Mouse (Mus musculus): Measurements from ENCODE around the gene Kif5c. TPM values are rescaled to one million over a fixed set of nuclear protein-coding genes. Genes with fewer than 3 reads are reported as not detected.

Gene Kif5c
- total and polyA plus RNA-seq, 2 experiments from 2014 or later = 170 to 328 TPM

DNA sequence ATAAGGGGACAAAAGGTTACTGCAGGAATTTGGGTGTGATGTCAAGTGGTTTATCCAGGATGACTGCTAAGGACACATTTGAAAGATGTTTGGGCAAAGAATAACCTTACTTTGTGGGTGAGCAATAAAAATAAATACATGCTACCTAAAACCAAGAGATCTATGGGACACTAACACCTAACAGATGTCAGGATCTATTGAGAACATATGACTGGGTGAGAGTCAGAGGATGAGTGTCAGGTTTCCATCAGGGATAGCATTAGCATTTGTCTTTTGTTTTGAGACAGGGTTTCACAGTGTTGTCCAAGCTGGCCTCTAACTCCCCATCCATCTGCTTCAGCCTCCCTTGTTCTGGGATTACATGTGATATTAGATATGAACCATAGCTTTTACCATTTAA, 26.2 kb upstream of the Kif5c start:
- Histone ChIP-seq H3K27me3 (ENCODE audit: insufficient read depth, low read length) (no peaks in the 10 kb centered on the region), H3K4me2 (ENCODE audit: low read depth, low read length, poor library complexity, severe bottlenecking) (no peak overlapping the region), H3K4me1 (ENCODE audit: insufficient read depth, low read length) (no peaks in the 10 kb centered on the region), H3K9ac (replicated peaks; ENCODE audit: low read length, poor library complexity, severe bottlenecking) (no peak overlapping the region), H3K36me3 (ENCODE audit: insufficient read depth, low read length) (no peaks in the 10 kb centered on the region), H3K27ac (ENCODE audit: low read depth, low read length) (no peak overlapping the region), H3K4me3 (ENCODE audit: low read depth, low read length) (no peak overlapping the region), H3K9me3 (ENCODE audit: low read length) (no peaks in the 10 kb centered on the region)
- ATAC-seq (ENCODE audit: low FRiP score) (no peak), DNase-seq (ENCODE audit: low spot score) (no peak)
- no peak for TF ChIP-seq CTCF (IDR thresholded peaks at IDR 0.05)

DNA sequence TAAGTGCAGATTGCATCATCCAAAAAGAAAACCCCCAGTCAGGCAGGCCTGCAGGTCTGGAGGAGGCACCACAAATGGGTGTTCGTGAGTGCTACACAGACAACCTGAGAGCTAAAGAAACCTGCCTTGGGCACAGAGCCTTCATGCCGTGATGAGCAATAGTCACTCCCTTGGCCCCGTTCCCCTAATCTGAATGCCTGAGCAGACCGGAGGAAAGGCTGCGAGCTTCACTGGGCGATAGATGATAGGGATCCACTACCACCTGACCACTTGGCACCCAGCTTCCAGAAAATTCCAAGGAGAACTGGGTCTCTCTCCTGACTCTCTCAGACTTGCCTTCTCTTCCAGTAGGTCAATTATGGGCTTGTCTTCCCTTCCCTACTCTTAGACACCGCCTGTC, 24.2 kb upstream of the Kif5c start:
- H3K27me3 ChIP-seq (ENCODE audit: insufficient read depth, low read length) = no peaks in the 10 kb centered on the region
- H3K36me3 ChIP-seq (ENCODE audit: insufficient read depth, low read length) = no peaks in the 10 kb centered on the region
- H3K4me1 ChIP-seq (ENCODE audit: insufficient read depth, low read length) = no peaks in the 10 kb centered on the region
- H3K4me2 ChIP-seq (ENCODE audit: low read depth, low read length, poor library complexity, severe bottlenecking) = no peak overlapping the region
- 85% methylated on average over 7 of the region's 7 CpGs for WGBS
- DNase-seq (ENCODE audit: low spot score) (no peak), ATAC-seq (ENCODE audit: low FRiP score) (no peak)
- H3K9ac ChIP-seq (replicated peaks; ENCODE audit: low read length, poor library complexity, severe bottlenecking) = no peak overlapping the region
- H3K4me3 ChIP-seq (ENCODE audit: low read depth, low read length) = no peak overlapping the region
- H3K27ac ChIP-seq (ENCODE audit: low read depth, low read length) = no peak overlapping the region
- H3K9me3 ChIP-seq (ENCODE audit: low read length) = no peaks in the 10 kb centered on the region
- TF ChIP-seq CTCF (IDR thresholded peaks at IDR 0.05) = no peak

DNA sequence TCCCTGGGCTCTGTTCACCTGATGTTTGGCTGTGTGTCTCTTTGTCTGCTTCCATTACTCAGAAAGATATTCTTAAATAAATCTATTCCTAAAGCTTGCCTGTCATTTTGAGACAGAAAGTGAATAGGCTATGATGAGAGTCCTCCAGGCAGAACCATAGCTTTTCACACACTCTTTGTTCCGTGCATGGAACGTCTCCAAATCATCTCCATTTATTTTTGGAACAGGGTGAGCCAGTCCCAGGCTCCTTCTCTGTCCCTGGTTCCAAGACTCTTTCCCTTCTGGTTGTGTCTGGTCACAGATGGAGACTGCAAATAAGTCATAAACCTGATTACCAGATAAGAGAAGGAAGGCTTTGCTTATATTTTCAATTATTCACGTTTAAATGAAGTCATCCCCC, 22.8 kb upstream of the Kif5c start:
- no peak for TF ChIP-seq CTCF (IDR thresholded peaks at IDR 0.05)
- H3K9me3 ChIP-seq (ENCODE audit: low read length) = no peaks in the 10 kb centered on the region
- WGBS = 67% methylated on average over 3 of the region's 3 CpGs
- H3K4me2 ChIP-seq (ENCODE audit: low read depth, low read length, poor library complexity, severe bottlenecking) = no peak overlapping the region
- ATAC-seq (ENCODE audit: low FRiP score) = no peak
- H3K27ac ChIP-seq (ENCODE audit: low read depth, low read length) = no peak overlapping the region
- no peak overlapping the region for H3K9ac ChIP-seq (replicated peaks; ENCODE audit: low read length, poor library complexity, severe bottlenecking)
- H3K36me3 ChIP-seq (ENCODE audit: insufficient read depth, low read length) = no peaks in the 10 kb centered on the region
- no peaks in the 10 kb centered on the region for H3K4me1 ChIP-seq (ENCODE audit: insufficient read depth, low read length)
- H3K27me3 ChIP-seq (ENCODE audit: insufficient read depth, low read length) = no peaks in the 10 kb centered on the region
- H3K4me3 ChIP-seq (ENCODE audit: low read depth, low read length) = no peak overlapping the region
- DNase-seq (ENCODE audit: low spot score) = no peak

DNA sequence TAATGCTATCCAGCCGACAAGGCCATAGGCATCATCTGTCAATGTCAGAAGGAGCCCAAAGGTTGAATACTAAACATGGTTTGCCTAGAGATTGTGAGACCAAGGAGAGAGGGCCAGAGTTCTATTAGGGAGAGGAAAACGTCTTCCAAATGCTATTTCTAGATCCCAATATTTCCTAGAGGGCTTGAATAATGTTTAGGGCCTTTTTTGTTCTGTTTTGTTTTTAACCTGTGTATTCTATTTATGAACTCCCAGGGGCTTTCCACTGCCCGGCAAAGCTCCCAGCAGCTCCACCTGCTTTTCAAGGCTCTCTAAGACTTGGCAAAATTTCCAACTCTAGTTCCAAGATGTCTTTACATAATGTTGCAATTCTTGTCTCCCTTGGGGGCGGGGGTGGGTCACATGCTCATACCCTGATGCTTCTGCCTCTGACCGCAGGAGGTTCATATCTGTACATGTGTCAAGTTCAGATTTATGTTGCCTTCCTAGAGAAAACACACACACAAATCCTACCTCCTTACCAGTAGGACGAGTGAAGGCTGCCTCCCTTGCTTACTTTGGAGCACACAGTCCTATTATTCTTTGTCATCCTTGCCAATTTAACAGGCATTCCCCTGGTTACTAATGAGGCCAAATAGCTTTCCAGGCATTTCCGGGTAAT, 18.9 kb upstream of the Kif5c start:
- no peak for TF ChIP-seq CTCF (IDR thresholded peaks at IDR 0.05)
- DNase-seq (ENCODE audit: low spot score) (no peak), ATAC-seq (ENCODE audit: low FRiP score) (no peak)
- H3K9ac ChIP-seq (replicated peaks; ENCODE audit: low read length, poor library complexity, severe bottlenecking) = no peak overlapping the region
- no peak overlapping the region for H3K27ac ChIP-seq (ENCODE audit: low read depth, low read length)
- no peaks in the 10 kb centered on the region for H3K36me3 ChIP-seq (ENCODE audit: insufficient read depth, low read length)
- H3K4me2 ChIP-seq (ENCODE audit: low read depth, low read length, poor library complexity, severe bottlenecking) = no peak overlapping the region
- no peaks in the 10 kb centered on the region for H3K4me1 ChIP-seq (ENCODE audit: insufficient read depth, low read length)
- H3K9me3 ChIP-seq (ENCODE audit: low read length) = no peaks in the 10 kb centered on the region
- H3K4me3 ChIP-seq (ENCODE audit: low read depth, low read length) = no peak overlapping the region
- 53% methylated on average over 7 of the region's 7 CpGs for WGBS
- H3K27me3 ChIP-seq (ENCODE audit: insufficient read depth, low read length) = no peaks in the 10 kb centered on the region

DNA sequence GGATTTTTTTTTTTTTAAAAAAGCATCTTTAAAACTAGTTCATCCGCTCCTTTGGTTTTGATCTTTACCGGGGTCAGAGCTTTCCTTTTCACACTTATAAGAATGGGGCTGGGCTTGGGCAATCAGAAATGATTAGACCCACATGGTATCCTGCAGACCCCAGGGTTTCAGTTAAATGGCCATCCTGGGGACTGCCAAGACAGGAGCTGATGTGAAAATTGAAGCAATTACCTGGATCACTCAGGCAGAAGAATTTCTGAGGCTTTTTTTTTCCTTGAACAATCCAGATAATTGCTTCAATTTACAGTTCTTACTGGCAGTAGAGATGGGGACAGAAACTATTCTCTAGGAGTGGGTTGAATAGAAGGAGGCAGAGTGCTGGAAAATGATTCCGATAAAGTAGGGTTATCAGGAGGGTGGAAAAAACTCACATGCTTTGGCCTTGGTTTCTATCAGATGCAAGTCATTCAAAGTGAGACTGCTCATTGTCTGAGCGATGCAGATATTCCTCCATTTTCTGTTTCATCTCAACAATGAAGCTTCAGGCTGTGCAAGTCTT, 16.2 kb upstream of the Kif5c start:
- no peaks in the 10 kb centered on the region for H3K36me3 ChIP-seq (ENCODE audit: insufficient read depth, low read length)
- H3K9ac ChIP-seq (replicated peaks; ENCODE audit: low read length, poor library complexity, severe bottlenecking) = no peak overlapping the region
- WGBS = 71% methylated on average over 4 of the region's 4 CpGs
- ATAC-seq (ENCODE audit: low FRiP score) (no peak), DNase-seq (ENCODE audit: low spot score) (no peak)
- H3K9me3 ChIP-seq (ENCODE audit: low read length) = no peaks in the 10 kb centered on the region
- no peak overlapping the region for H3K4me3 ChIP-seq (ENCODE audit: low read depth, low read length)
- no peak overlapping the region for H3K4me2 ChIP-seq (ENCODE audit: low read depth, low read length, poor library complexity, severe bottlenecking)
- H3K4me1 ChIP-seq (ENCODE audit: insufficient read depth, low read length) = no peaks in the 10 kb centered on the region
- no peak overlapping the region for H3K27ac ChIP-seq (ENCODE audit: low read depth, low read length)
- no peaks in the 10 kb centered on the region for H3K27me3 ChIP-seq (ENCODE audit: insufficient read depth, low read length)
- TF ChIP-seq CTCF (IDR thresholded peaks at IDR 0.05) = no peak

DNA sequence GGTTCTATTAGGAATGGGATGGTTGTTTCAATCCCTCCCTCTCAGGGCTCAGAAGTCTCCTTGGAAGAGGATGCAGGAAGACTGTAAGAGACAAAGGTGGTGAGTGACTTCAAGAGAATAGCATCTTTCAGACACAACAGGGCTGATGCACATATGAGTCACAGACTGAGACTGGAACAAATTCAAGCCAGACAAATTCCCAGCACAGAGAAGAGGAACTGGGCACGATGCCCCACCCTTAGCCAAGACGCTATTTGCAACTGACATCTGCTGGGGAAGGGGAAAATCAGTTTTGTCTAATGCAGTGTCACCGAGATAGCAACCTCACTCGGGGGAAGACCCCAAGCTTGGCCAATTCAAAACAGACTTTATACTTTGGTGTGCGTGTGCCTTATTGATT, 9.5 kb upstream of the Kif5c start:
- Histone ChIP-seq H3K4me2 (ENCODE audit: low read depth, low read length, poor library complexity, severe bottlenecking) (no peak overlapping the region), H3K9me3 (ENCODE audit: low read length) (no peaks in the 10 kb centered on the region), H3K4me3 (ENCODE audit: low read depth, low read length) (no peak overlapping the region), H3K4me1 (ENCODE audit: insufficient read depth, low read length) (no peaks in the 10 kb centered on the region), H3K27me3 (ENCODE audit: insufficient read depth, low read length) (no peaks in the 10 kb centered on the region), H3K9ac (replicated peaks; ENCODE audit: low read length, poor library complexity, severe bottlenecking) (no peak overlapping the region), H3K36me3 (ENCODE audit: insufficient read depth, low read length) (no peaks in the 10 kb centered on the region), H3K27ac (ENCODE audit: low read depth, low read length) (no peak overlapping the region)
- no peak for TF ChIP-seq CTCF (IDR thresholded peaks at IDR 0.05)
- DNase-seq (ENCODE audit: low spot score) (no peak), ATAC-seq (ENCODE audit: low FRiP score) (no peak)
- WGBS = 76% methylated on average over 5 of the region's 5 CpGs

All from midbrain, postnatal 0 days (tissue).